Mouse (Mus musculus): ENCODE results near the gene Baz1a. TPM values are rescaled to one million over a fixed set of nuclear protein-coding genes. Genes with fewer than 3 reads are reported as not detected.
"Not testable (repeated sequence)": the region's sequence is repeated elsewhere in the genome, so short reads cannot be mapped to it uniquely, and the experiment has no call there.

Baz1a gene
- polyA plus RNA-seq, 1 experiment from 2014 or later = 12.2 TPM

DNA sequence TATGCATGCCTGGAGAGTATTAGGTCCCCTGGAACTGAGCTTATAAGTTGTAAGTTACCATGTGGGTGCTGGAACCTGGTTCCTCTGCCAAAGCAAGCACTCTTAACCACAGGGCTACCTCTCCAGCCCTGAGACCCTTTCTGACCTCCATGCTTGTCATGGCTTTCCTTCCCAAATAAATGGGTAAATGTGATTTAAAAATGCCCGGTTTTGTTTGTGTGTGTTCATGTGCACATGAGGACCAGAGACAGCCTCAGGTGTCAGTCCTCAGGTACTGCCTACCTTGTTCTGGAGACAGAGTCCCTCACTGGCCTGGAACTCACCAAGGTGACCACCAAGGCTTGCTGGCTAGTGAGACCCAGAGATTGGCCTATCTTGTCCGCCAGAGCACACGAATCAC lies 9.8 kb downstream of the Baz1a start:
- Histone ChIP-seq H3K4me1 (ENCODE audit: control insufficient read depth in 2 of 2, insufficient read depth in 2 of 2, low read length in 2 of 2) (no peaks in the 10 kb centered on the region), H3K27ac (replicated peaks in 1 of 2; ENCODE audit: control insufficient read depth in 1 of 2, insufficient read depth in 1 of 2, low read depth in 2 of 2, low read length in 2 of 2) (no peak overlapping the region), H3K36me3 (ENCODE audit: control insufficient read depth, insufficient read depth, low read length) (no peaks in the 10 kb centered on the region), H3K9me3 (ENCODE audit: control insufficient read depth, low read length) (0 out of 2 replicates have a peak, but pooled peaks cover 3% of the 10 kb centered on the region), H3K9ac (ENCODE audit: low read length) (no peak overlapping the region), H3K4me3 (ENCODE audit: control insufficient read depth in 1 of 2, insufficient read depth in 1 of 2, low read depth in 1 of 2, low read length in 2 of 2) (no peak overlapping the region), H3K27me3 (ENCODE audit: control insufficient read depth, insufficient read depth, low read length) (no peaks in the 10 kb centered on the region), H3K4me2 (ENCODE audit: low read length) (no peak overlapping the region)
- no peak for ATAC-seq (ENCODE audit: insufficient number of reproducible peaks, insufficient read depth, low FRiP score, low read depth)
- 90% methylated on average over 3 of the region's 3 CpGs for WGBS

DNA sequence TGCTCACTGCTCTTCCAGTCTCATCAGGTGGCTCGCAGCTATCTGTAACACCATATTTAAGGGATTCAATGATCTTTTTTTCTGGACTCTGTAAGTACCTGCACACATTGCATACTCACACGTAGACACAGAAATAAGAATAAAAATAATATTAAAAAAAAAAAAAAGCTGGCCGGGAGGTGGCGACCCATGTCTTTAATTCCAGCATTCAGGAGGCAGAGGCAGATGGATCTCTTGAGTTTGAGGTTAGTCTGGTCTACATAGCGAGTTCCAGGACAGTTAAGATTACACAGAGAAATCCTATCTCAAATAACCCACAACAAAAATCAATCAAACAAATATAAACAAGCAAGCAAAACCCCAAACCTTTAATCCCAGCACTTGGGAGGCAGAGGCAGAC lies 10.3 kb downstream of the Baz1a start:
- Histone ChIP-seq H3K36me3 (ENCODE audit: control insufficient read depth, insufficient read depth, low read length) (no peaks in the 10 kb centered on the region), H3K4me1 (ENCODE audit: control insufficient read depth in 2 of 2, insufficient read depth in 2 of 2, low read length in 2 of 2) (no peaks in the 10 kb centered on the region), H3K4me3 (ENCODE audit: control insufficient read depth in 1 of 2, insufficient read depth in 1 of 2, low read depth in 1 of 2, low read length in 2 of 2) (no peak overlapping the region), H3K27ac (replicated peaks in 1 of 2; ENCODE audit: control insufficient read depth in 1 of 2, insufficient read depth in 1 of 2, low read depth in 2 of 2, low read length in 2 of 2) (no peak overlapping the region), H3K9me3 (ENCODE audit: control insufficient read depth, low read length) (0 out of 2 replicates have a peak, but pooled peaks cover 3% of the 10 kb centered on the region), H3K27me3 (ENCODE audit: control insufficient read depth, insufficient read depth, low read length) (no peaks in the 10 kb centered on the region), H3K4me2 (ENCODE audit: low read length) (no peak overlapping the region), H3K9ac (ENCODE audit: low read length) (no peak overlapping the region)
- ATAC-seq (ENCODE audit: insufficient number of reproducible peaks, insufficient read depth, low FRiP score, low read depth) = no peak
- WGBS = 84% methylated on average over 5 of the region's 5 CpGs

DNA sequence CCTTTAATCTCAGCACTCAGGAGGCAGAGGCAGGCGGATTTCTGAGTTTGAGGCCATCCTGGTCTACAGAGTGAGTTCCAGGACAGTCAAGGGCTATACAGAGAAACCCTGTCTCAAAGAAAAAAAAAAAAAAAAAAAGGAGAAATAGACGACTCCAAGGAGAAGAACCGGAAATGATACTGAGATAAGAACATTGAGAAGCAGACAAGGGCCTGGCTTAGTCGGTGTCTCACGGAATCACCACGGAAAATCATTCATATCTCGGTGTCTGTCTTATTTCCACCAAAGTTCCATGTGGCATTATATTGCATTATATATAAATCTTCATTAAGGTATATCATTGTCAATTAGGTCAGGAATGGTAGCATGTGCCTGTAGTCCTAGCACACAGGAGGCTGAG lies 11.6 kb downstream of the Baz1a start:
- H3K9ac ChIP-seq (ENCODE audit: low read length) = not testable (repeated sequence)

DNA sequence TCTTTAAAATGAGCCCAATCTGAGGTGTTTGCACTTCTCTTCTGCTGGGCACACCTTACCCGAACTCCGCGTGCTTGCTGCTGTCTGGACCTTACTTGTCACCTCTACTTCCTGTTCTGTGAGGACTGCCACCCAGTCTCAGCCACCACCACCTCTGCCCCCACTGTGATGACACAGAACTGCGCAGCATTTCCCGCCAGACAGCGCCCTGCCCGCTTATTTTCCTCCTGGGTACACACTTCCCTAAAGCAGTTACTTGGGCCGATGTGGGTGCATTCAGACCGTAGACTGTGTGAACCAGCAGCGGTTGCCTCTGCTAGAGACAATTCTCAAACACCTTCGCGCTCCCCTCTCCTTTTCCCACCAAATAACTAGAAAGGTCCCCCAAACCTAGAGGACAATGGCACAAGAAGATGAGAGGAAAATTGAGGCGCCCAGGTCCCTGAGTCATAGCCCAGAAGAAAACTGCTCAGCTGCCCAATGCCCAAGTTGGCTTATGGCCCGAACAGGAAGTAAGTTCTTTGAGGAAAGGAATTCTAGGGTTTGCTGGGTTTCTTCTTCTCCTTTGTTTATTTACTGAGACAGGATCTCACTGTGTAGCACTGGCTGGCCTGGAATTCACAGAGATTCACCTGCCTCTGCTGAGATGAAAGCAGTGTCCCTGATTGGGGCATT lies 15.0 kb downstream of the Baz1a start:
- WGBS = 71% methylated on average over 14 of the region's 14 CpGs
- Histone ChIP-seq H3K4me1 (ENCODE audit: control insufficient read depth in 2 of 2, insufficient read depth in 2 of 2, low read length in 2 of 2) (no peaks in the 10 kb centered on the region), H3K27ac (replicated peaks in 1 of 2; ENCODE audit: control insufficient read depth in 1 of 2, insufficient read depth in 1 of 2, low read depth in 2 of 2, low read length in 2 of 2) (no peak overlapping the region), H3K27me3 (ENCODE audit: control insufficient read depth, insufficient read depth, low read length) (no peaks in the 10 kb centered on the region), H3K9me3 (ENCODE audit: control insufficient read depth, low read length) (no peaks in the 10 kb centered on the region), H3K36me3 (ENCODE audit: control insufficient read depth, insufficient read depth, low read length) (no peaks in the 10 kb centered on the region), H3K4me2 (ENCODE audit: low read length) (no peak overlapping the region), H3K9ac (ENCODE audit: low read length) (no peak overlapping the region), H3K4me3 (ENCODE audit: control insufficient read depth in 1 of 2, insufficient read depth in 1 of 2, low read depth in 1 of 2, low read length in 2 of 2) (no peak overlapping the region)
- ATAC-seq (ENCODE audit: insufficient number of reproducible peaks, insufficient read depth, low FRiP score, low read depth) = no peak

More for the DNA sequence above, 11.6 kb downstream of the Baz1a start:
- not testable (repeated sequence) for H3K9me3 ChIP-seq (ENCODE audit: control insufficient read depth, low read length); H3K27ac ChIP-seq (replicated peaks in 1 of 2; ENCODE audit: control insufficient read depth in 1 of 2, insufficient read depth in 1 of 2, low read depth in 2 of 2, low read length in 2 of 2); H3K36me3 ChIP-seq (ENCODE audit: control insufficient read depth, insufficient read depth, low read length); H3K4me2 ChIP-seq (ENCODE audit: low read length); H3K4me3 ChIP-seq (ENCODE audit: control insufficient read depth in 1 of 2, insufficient read depth in 1 of 2, low read depth in 1 of 2, low read length in 2 of 2); H3K4me1 ChIP-seq (ENCODE audit: control insufficient read depth in 2 of 2, insufficient read depth in 2 of 2, low read length in 2 of 2); H3K27me3 ChIP-seq (ENCODE audit: control insufficient read depth, insufficient read depth, low read length); ATAC-seq (ENCODE audit: insufficient number of reproducible peaks, insufficient read depth, low FRiP score, low read depth)
- 76% methylated on average over 7 of the region's 7 CpGs for WGBS

DNA sequence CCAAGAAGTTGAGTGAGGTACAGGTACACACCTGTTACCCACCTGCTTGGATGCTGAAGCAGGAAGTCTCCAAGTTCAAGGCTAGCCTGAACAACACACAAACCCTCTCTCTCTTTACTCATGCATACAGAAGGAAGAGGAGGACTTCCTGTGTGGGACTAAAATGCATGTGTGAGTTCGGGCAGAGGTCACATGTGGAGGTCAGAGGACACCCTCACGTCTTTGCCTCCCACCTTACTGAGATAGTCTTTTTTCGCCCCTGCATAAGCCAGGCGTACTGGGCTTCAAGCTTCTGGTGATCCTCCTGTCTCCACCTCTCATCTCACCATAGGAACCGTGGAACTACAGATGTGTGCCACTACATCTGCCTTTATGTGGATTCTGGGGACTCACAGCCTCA lies 15.7 kb downstream of the Baz1a start:
- ATAC-seq (ENCODE audit: insufficient number of reproducible peaks, insufficient read depth, low FRiP score, low read depth) = no peak
- H3K4me2 ChIP-seq (ENCODE audit: low read length) = no peak overlapping the region

DNA sequence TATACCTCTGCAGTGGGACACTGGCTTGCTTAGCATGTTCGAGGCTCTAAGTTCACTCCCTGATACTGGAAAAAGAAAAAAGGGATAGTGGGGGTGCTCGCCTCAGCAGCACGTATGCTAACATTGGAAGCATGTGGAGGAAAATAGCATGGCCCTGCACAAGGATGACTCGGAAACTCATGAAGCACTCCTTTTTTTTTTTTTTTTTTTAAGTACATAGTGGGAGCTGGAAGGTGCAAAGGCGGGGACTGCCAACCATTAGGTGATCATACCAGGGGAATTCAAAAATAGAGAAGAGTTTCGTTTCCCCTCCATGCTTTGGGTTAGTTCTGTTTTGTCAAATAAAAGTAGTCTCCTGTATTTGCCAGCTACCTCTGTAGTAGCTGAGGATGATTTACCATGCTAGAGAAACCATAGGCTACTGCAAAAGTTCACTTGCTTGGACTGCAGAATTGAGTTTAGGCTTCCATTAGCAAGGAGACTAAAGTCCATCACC lies 17.1 kb downstream of the Baz1a start:
- H3K27ac ChIP-seq (replicated peaks in 1 of 2; ENCODE audit: control insufficient read depth in 1 of 2, insufficient read depth in 1 of 2, low read depth in 2 of 2, low read length in 2 of 2) = no peak overlapping the region
- H3K4me3 ChIP-seq (ENCODE audit: control insufficient read depth in 1 of 2, insufficient read depth in 1 of 2, low read depth in 1 of 2, low read length in 2 of 2) = no peak overlapping the region
- no peaks in the 10 kb centered on the region for H3K36me3 ChIP-seq (ENCODE audit: control insufficient read depth, insufficient read depth, low read length)
- 80% methylated on average over 6 of the region's 6 CpGs for WGBS
- no peak for ATAC-seq (ENCODE audit: insufficient number of reproducible peaks, insufficient read depth, low FRiP score, low read depth)
- H3K9ac ChIP-seq (ENCODE audit: low read length) = no peak overlapping the region
- H3K9me3 ChIP-seq (ENCODE audit: control insufficient read depth, low read length) = no peaks in the 10 kb centered on the region
- no peaks in the 10 kb centered on the region for H3K27me3 ChIP-seq (ENCODE audit: control insufficient read depth, insufficient read depth, low read length)
- H3K4me2 ChIP-seq (ENCODE audit: low read length) = no peak overlapping the region
- no peaks in the 10 kb centered on the region; a peak in 1 of 4 replicates for H3K4me1 ChIP-seq (ENCODE audit: control insufficient read depth in 2 of 2, insufficient read depth in 2 of 2, low read length in 2 of 2)

More for the DNA sequence above, 15.7 kb downstream of the Baz1a start:
- no peaks in the 10 kb centered on the region for H3K9me3 ChIP-seq (ENCODE audit: control insufficient read depth, low read length)
- no peaks in the 10 kb centered on the region for H3K27me3 ChIP-seq (ENCODE audit: control insufficient read depth, insufficient read depth, low read length)
- 59% methylated on average over 5 of the region's 5 CpGs for WGBS
- H3K9ac ChIP-seq (ENCODE audit: low read length) = no peak overlapping the region
- no peaks in the 10 kb centered on the region; a peak in 1 of 4 replicates for H3K4me1 ChIP-seq (ENCODE audit: control insufficient read depth in 2 of 2, insufficient read depth in 2 of 2, low read length in 2 of 2)
- no peak overlapping the region for H3K4me3 ChIP-seq (ENCODE audit: control insufficient read depth in 1 of 2, insufficient read depth in 1 of 2, low read depth in 1 of 2, low read length in 2 of 2)
- no peak overlapping the region for H3K27ac ChIP-seq (replicated peaks in 1 of 2; ENCODE audit: control insufficient read depth in 1 of 2, insufficient read depth in 1 of 2, low read depth in 2 of 2, low read length in 2 of 2)
- no peaks in the 10 kb centered on the region for H3K36me3 ChIP-seq (ENCODE audit: control insufficient read depth, insufficient read depth, low read length)

DNA sequence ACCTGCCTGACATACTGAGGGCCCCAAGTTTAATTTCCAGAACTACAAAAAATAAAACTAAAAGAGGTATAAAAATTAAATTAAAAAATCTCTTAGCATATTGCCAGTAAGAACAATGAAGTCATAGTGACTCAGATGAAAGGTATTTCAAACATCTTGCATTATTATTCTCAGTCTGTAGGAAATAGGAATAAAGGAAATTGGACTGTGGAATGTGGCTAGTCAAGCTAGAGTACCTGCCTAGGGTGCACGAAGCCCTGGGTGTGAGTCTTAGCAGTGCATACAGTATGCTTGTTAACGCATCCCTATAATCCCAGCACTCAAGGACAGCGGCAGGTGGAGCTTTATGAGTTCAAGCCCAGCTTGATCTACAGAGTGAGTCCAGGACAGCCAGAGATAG lies 18.2 kb downstream of the Baz1a start:
- no peaks in the 10 kb centered on the region for H3K27me3 ChIP-seq (ENCODE audit: control insufficient read depth, insufficient read depth, low read length)
- no peaks in the 10 kb centered on the region for H3K36me3 ChIP-seq (ENCODE audit: control insufficient read depth, insufficient read depth, low read length)
- H3K27ac ChIP-seq (replicated peaks in 1 of 2; ENCODE audit: control insufficient read depth in 1 of 2, insufficient read depth in 1 of 2, low read depth in 2 of 2, low read length in 2 of 2) = no peak overlapping the region
- no peaks in the 10 kb centered on the region; a peak in 1 of 4 replicates for H3K4me1 ChIP-seq (ENCODE audit: control insufficient read depth in 2 of 2, insufficient read depth in 2 of 2, low read length in 2 of 2)
- H3K4me3 ChIP-seq (ENCODE audit: control insufficient read depth in 1 of 2, insufficient read depth in 1 of 2, low read depth in 1 of 2, low read length in 2 of 2) = no peak overlapping the region
- 50% methylated on average over 3 of the region's 3 CpGs for WGBS
- H3K4me2 ChIP-seq (ENCODE audit: low read length) = no peak overlapping the region
- H3K9me3 ChIP-seq (ENCODE audit: control insufficient read depth, low read length) = no peaks in the 10 kb centered on the region
- ATAC-seq (ENCODE audit: insufficient number of reproducible peaks, insufficient read depth, low FRiP score, low read depth) = no peak
- no peak overlapping the region for H3K9ac ChIP-seq (ENCODE audit: low read length)

DNA sequence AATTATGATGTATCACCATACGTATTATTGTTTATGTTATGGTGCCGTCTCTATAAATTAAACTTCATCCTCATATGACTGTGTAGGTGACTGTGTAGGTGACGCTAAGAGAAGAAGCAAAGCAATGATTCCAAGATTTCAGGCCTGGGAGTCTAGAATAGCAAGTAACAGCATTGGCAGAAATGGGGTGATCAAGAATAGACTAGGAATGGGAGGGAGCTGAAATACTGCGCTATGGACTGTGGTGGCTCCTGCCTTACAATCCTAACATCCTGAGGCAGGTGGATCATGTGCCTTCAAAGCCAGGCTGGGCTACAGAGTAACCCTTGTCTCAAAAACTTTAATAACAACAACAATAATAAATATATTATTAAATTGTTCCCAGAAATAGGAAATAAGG lies 19.7 kb downstream of the Baz1a start:
- no peaks in the 10 kb centered on the region for H3K27me3 ChIP-seq (ENCODE audit: control insufficient read depth, insufficient read depth, low read length)
- H3K4me1 ChIP-seq (ENCODE audit: control insufficient read depth in 2 of 2, insufficient read depth in 2 of 2, low read length in 2 of 2) = no peaks in the 10 kb centered on the region; a peak in 1 of 4 replicates
- H3K9ac ChIP-seq (ENCODE audit: low read length) = no peak overlapping the region
- ATAC-seq (ENCODE audit: insufficient number of reproducible peaks, insufficient read depth, low FRiP score, low read depth) = no peak
- H3K27ac ChIP-seq (replicated peaks in 1 of 2; ENCODE audit: control insufficient read depth in 1 of 2, insufficient read depth in 1 of 2, low read depth in 2 of 2, low read length in 2 of 2) = no peak overlapping the region
- H3K4me3 ChIP-seq (ENCODE audit: control insufficient read depth in 1 of 2, insufficient read depth in 1 of 2, low read depth in 1 of 2, low read length in 2 of 2) = no peak overlapping the region
- no peaks in the 10 kb centered on the region for H3K36me3 ChIP-seq (ENCODE audit: control insufficient read depth, insufficient read depth, low read length)
- no peak overlapping the region for H3K4me2 ChIP-seq (ENCODE audit: low read length)
- no peaks in the 10 kb centered on the region for H3K9me3 ChIP-seq (ENCODE audit: control insufficient read depth, low read length)
- WGBS = 88% methylated on average over 4 of the region's 4 CpGs
